Mouse (Mus musculus) embryo, embryonic 11 days (tissue): ENCODE data around the gene Soat1.

Experiments
- DNase-seq: peaks from one replicate; pipeline ENCODE4 v3.0.0-alpha.2; 2015

Gene Soat1

GRCm38 (mm10) chr1:156463981-156464853 lies 9.9 kb downstream of the Soat1 start:
- no peak for DNase-seq

GRCm38 (mm10) chr1:156462273-156462991 lies 11.7 kb downstream of the Soat1 start:
- DNase-seq = no peak

- DNase-seq = no peak
Observed at GRCm38 (mm10) chr1:156461036-156461435, 13.1 kb downstream of the Soat1 start.

- no peak for DNase-seq
Observed at GRCm38 (mm10) chr1:156460216-156460615, 13.9 kb downstream of the Soat1 start.

GRCm38 (mm10) chr1:156459690-156460089 lies 14.4 kb downstream of the Soat1 start:
- DNase-seq = no peak

GRCm38 (mm10) chr1:156458391-156459060 lies 15.6 kb downstream of the Soat1 start:
- no peak for DNase-seq

GRCm38 (mm10) chr1:156455005-156455758 lies 18.9 kb downstream of the Soat1 start:
- no peak for DNase-seq

- DNase-seq = no peak
Observed at GRCm38 (mm10) chr1:156454384-156454783, 19.7 kb downstream of the Soat1 start.

GRCm38 (mm10) chr1:156453876-156454275 lies 20.3 kb downstream of the Soat1 start:
- DNase-seq = no peak

GRCm38 (mm10) chr1:156450478-156450877 lies 23.7 kb downstream of the Soat1 start:
- DNase-seq = no peak

GRCm38 (mm10) chr1:156449691-156450090 lies 24.4 kb downstream of the Soat1 start:
- no peak for DNase-seq

GRCm38 (mm10) chr1:156449089-156449488 lies 25.0 kb downstream of the Soat1 start:
- DNase-seq = no peak

- DNase-seq = no peak
Observed at GRCm38 (mm10) chr1:156445049-156445448, 29.1 kb downstream of the Soat1 start.

GRCm38 (mm10) chr1:156442776-156443175 lies 31.4 kb downstream of the Soat1 start:
- DNase-seq = no peak

GRCm38 (mm10) chr1:156442266-156442665 lies 31.9 kb downstream of the Soat1 start:
- DNase-seq = no peak

- no peak for DNase-seq
Observed at GRCm38 (mm10) chr1:156437726-156438125, 36.4 kb downstream of the Soat1 start.

- no peak for DNase-seq
Observed at GRCm38 (mm10) chr1:156437016-156437708, 37.0 kb downstream of the Soat1 start.

GRCm38 (mm10) chr1:156433497-156433896 lies 40.6 kb downstream of the Soat1 start:
- no peak for DNase-seq

GRCm38 (mm10) chr1:156432498-156432897 lies 41.6 kb downstream of the Soat1 start:
- DNase-seq = no peak

GRCm38 (mm10) chr1:156428434-156428833 lies 45.7 kb downstream of the Soat1 start:
- DNase-seq = no peak

- DNase-seq = no peak
Observed at GRCm38 (mm10) chr1:156425746-156426145, 48.4 kb downstream of the Soat1 start.

- no peak for DNase-seq
Observed at GRCm38 (mm10) chr1:156424054-156424453, 50.1 kb downstream of the Soat1 start.
